Mouse (Mus musculus): ENCODE measurements around the gene Pak7. TPM values are rescaled to one million over a fixed set of nuclear protein-coding genes. Genes with fewer than 3 reads are reported as not detected.
A peak's percentile ranks its signal among the peaks of the same experiment; 100 is the strongest.

Gene Pak7
- polyA plus RNA-seq, 1 experiment from 2014 or later = not detected

DNA sequence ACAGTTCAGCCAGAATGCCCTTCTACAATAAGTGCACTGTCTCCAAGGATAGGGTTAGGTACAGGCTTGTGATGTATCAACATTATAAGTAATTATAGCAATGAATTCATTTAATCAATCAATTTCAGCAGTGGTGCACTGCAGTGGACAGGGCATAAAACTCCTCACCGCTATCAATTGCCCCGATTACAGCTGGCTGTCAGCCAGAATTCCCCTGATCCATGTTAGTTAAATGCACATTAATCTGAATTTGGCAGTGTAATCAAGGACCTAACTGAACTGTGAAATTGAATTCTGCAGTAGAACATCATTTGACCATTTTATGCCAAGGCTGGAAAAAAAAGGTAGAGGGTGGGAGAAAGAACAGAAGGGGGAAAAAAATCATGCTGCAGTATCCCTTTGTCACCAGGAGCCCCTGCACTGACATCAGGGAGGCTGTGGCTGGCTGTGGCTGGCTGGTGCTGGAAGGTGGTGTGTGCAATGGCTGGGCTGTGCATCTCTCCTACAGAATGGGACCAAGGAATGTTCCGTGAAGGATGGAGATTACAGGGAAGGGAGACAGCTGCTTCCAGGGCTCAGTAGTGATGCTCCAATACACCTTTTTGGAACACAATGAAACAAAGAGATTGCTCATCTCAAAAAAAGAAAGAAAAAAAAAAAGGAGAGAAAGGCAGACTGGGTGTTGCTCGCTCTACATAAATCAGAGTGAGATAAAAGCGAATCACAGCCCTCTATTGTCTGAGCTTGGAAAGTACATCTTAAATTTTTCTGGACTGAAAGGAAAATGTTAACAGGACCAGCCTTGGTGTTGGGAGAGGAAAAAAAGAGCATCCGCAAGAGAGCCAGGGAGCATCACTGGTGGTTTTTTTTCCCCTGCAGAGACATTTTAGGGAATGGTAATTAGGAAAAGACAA is 279.4 kb downstream of the Pak7 start:
- TF ChIP-seq CTCF (IDR thresholded peaks at IDR 0.05) = no peak
- ChIA-PET POLR2A (no interaction called here), CTCF (interaction anchor here (1.3 kb wide), 1 partner anchor 18 kb away, joined by 3 read pairs; no protein-coding TSS in a partner anchor)
- peaks cover 42% of the 10 kb centered on the region for H3K27me3 ChIP-seq
- in situ Hi-C loops (cut with MboI; ENCODE audit: low pct_unique_long_range_greater_than_20kb) = no loop called here
- ATAC-seq (no peak), DNase-seq (ENCODE audit: low read depth, low spot score) (no peak)

DNA sequence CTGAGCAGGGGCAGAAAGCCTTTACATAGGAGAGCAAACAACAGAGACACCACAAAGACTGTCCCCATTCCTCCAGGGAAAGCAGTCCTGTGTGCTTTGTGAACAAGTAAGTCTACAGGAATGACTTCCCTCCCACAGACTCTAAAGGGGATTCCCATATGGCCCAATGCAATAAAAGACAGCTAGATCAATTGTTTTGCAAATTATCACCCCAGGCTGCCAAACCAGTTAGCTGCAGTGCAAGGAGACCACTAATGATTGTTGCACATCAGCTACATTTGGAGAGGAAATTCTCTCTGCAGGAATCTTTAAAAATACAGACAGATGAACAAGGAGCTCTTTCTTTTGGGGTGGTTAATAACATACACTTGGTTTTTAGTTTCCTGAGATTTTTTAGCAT is 280.2 kb downstream of the Pak7 start:
- in situ Hi-C loops (cut with MboI; ENCODE audit: low pct_unique_long_range_greater_than_20kb) = no loop called here
- ATAC-seq (no peak), DNase-seq (ENCODE audit: low read depth, low spot score) (no peak)

DNA sequence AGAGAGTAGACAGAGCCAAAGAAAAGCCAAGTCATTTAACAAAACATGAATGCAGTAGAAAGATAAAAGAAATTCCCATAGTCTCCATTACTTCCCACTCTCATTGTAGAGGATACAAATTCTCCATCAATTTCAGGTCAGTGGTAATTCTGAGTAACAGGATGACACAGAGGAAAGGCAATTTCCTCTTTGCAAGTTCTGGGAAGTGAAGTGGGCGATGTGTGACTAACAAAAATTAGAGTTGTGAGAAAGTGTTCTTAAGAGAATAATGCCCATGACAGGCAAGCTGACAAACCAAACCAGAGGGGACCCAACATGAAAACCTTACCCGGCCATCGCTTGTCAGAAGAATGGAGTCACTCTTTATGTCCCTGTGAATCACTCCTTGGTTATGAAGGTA is 290.6 kb downstream of the Pak7 start:
- ChIA-PET CTCF (no interaction called here), POLR2A (no interaction called here)
- in situ Hi-C loops (cut with MboI; ENCODE audit: low pct_unique_long_range_greater_than_20kb) = no loop called here
- DNase-seq (ENCODE audit: low read depth, low spot score) = no peak
- ATAC-seq = no peak
- TF ChIP-seq CTCF (IDR thresholded peaks at IDR 0.05) = no peak
- H3K27me3 ChIP-seq = peaks cover 27% of the 10 kb centered on the region

More for the DNA sequence above, 280.2 kb downstream of the Pak7 start:
- TF ChIP-seq CTCF (IDR thresholded peaks at IDR 0.05) = no peak
- ChIA-PET POLR2A (no interaction called here), CTCF (no interaction called here)
- peaks cover 42% of the 10 kb centered on the region for H3K27me3 ChIP-seq

DNA sequence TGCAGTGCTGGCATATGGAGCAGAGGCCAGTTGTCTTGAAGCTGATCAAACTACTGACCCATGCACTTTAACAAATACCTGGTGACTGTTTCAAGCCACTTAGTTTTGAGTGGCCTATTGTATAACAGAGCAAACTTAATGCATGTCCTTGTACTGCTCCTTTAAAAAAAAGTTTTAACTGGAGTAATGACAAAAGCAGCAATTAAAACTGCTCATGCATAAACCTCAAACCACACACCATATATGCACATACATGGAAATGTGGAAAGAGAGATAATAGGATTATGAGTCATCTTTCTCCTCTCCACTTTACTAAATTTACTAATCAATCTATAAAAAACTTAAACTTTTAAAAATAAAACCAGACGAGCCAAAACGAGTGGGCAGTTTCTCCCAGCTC is 291.8 kb downstream of the Pak7 start:
- in situ Hi-C loops (cut with MboI; ENCODE audit: low pct_unique_long_range_greater_than_20kb) = no loop called here
- POLR2A ChIA-PET = no interaction called here
- no peak for ATAC-seq
- CTCF ChIA-PET = no interaction called here
- DNase-seq (ENCODE audit: low read depth, low spot score) = peak; percentile 3
- no peak for TF ChIP-seq CTCF (IDR thresholded peaks at IDR 0.05)
- peaks cover 34% of the 10 kb centered on the region for H3K27me3 ChIP-seq

DNA sequence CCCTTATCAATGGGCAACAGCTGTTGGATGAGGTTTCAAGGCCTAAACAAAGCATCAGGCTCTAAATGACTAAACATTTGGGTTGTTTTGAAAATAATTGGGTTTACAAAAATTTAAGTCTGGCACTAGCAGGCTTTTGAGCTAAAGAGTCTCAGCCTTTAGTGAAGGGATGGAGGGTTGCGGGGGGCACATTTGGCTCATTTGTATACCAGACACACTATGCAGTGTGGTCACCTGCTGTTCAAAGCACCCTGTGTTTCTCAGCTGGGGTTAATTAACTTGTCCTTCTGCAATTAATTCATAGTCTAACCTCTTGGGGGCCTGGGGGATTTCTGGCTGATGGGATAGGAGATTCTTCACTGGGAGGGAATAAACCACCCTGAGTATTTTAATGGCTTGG is 323.4 kb downstream of the Pak7 start:
- TF ChIP-seq CTCF (IDR thresholded peaks at IDR 0.05) = no peak
- POLR2A ChIA-PET = no interaction called here
- H3K27me3 ChIP-seq = peaks cover 52% of the 10 kb centered on the region
- in situ Hi-C loops (cut with MboI; ENCODE audit: low pct_unique_long_range_greater_than_20kb) = no loop called here
- CTCF ChIA-PET = no interaction called here
- ATAC-seq = no peak
- DNase-seq (ENCODE audit: low read depth, low spot score) = no peak

DNA sequence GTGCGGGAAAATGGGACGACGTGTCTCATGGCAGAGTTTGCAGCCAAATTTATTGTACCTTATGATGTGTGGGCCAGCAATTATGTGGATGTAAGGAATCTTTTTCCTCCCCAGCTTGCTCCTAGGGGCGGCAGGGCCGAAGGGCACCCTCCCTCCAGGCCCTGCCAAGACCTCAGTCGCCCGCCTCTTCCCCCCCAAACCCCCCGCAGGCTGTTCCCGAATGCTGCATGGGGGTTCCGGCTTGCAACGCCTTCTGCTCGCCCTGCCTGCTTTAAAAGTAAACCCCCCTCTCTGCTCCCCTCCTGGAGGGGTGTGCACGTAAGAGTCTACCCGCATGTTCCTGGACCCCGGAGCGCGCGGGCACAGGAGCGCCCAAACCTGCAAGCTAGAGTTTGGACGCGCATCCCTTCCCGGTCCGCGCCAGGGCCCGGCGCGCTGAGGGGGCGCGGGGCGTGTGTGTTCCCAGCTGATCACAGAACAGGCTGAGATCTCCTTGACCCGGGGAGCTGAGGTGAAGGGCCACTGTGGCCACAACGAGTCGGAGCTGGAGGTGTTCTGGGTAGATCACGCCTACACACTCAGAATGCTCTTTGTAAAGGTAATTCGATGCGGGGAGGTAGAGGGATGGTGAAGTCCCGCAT is 328.6 kb downstream of the Pak7 start:
- H3K27me3 ChIP-seq = peaks cover 76% of the 10 kb centered on the region
- POLR2A ChIA-PET = no interaction called here
- ATAC-seq = no peak

DNA sequence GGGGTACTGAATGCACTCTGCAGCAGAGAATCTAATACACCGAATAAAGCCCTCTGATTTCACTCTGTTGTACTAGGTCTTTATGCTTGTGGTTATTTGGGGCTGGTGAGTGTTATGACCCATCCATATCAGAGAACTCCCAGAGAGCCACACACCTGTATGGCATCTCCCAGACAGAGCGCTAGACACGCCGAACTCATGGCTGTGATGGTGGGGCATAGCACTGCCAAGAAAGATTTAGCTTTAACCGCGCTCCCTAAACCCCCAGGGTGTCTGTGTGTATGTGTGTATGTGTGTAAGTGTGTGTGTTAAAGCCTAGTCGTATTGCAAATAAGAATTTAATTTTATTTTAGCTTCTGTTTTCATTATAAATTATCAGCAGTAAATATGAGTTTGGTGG is 329.4 kb downstream of the Pak7 start:
- ATAC-seq (no peak), DNase-seq (ENCODE audit: low read depth, low spot score) (no peak)
- ChIA-PET CTCF (interaction anchor here (0.8 kb wide), 1 partner anchor 19 kb away, joined by 3 read pairs; no protein-coding TSS in a partner anchor), POLR2A (no interaction called here)
- in situ Hi-C loops (cut with MboI; ENCODE audit: low pct_unique_long_range_greater_than_20kb) = no loop called here
- H3K27me3 ChIP-seq = peaks cover 78% of the 10 kb centered on the region
- no peak for TF ChIP-seq CTCF (IDR thresholded peaks at IDR 0.05)

More for the DNA sequence above, 328.6 kb downstream of the Pak7 start:
- TF ChIP-seq CTCF (IDR thresholded peaks at IDR 0.05) = no peak
- CTCF ChIA-PET = no interaction called here
- in situ Hi-C loops (cut with MboI; ENCODE audit: low pct_unique_long_range_greater_than_20kb) = no loop called here
- DNase-seq (ENCODE audit: low read depth, low spot score) = no peak

DNA sequence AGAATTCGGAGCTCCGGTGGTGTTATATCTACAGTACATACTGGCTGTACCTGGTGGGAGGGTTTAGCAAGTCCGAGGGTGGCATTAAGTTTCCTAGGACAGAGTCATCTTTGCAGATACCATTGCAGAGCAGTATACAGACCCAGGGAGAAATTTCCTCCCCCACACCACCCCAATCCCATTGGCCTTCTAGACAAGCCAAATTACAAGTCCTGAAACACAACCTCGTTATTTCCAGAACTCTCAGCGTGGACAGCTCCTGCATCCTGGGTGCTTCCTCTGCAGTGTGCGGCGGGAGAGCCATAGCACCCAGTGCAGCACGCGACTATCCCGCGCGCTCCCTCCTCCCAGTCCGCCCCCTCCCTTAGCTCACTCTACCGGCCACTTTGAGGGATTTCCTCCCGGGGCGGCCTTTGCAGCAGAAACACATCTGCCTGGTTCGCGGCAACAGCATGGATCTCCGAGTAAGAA is 329.9 kb downstream of the Pak7 start:
- in situ Hi-C loops (cut with MboI; ENCODE audit: low pct_unique_long_range_greater_than_20kb) = no loop called here
- DNase-seq (ENCODE audit: low read depth, low spot score) (no peak), ATAC-seq (no peak)
- peaks cover 82% of the 10 kb centered on the region for H3K27me3 ChIP-seq
- POLR2A ChIA-PET = no interaction called here
- CTCF ChIA-PET = interaction anchor here (0.8 kb wide), 1 partner anchor 19 kb away, joined by 3 read pairs; no protein-coding TSS in a partner anchor
- TF ChIP-seq CTCF (IDR thresholded peaks at IDR 0.05) = no peak

DNA sequence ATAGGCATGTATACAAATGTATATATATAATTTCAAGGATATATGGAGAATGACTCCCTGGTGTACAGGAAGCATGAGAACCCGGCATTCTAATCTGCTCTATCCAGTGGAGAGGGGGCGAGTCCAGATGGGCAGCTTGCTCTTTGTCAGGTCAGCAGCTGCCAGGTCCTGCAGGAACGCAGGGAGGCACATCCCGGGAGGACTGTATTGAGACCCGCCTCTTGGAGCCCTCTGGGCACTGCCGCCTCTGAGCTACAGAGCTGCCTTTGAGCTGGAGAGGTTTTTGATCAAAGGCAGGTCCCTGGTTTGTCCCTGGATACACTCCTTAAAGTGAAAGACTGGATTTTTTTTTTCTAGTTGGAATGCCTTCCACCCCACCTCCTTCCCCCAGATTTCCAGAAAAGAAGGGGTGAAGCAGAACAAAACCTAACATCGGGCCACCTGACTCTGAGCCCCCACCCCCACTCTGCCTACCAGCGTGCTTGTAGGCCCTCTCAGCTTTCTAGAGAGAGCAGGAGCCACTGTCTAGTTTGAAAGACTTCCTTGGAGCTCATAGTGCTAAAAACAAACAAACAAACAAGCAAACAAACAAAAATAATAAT is 336.0 kb downstream of the Pak7 start, which contains the start of gene Lamp5:
Gene Lamp5 (plus strand): TSS at position 552 of the 602 bp plus-strand sequence.
- H3K27me3 ChIP-seq = peaks cover 33% of the 10 kb centered on the region
- ATAC-seq (no peak), DNase-seq (ENCODE audit: low read depth, low spot score) (no peak)
- POLR2A ChIA-PET = interaction anchor here (0.6 kb wide), 1 partner anchor 72 kb away, joined by 3 read pairs; no protein-coding TSS in a partner anchor
- TF ChIP-seq CTCF (IDR thresholded peaks at IDR 0.05) = no peak
- in situ Hi-C loops (cut with MboI; ENCODE audit: low pct_unique_long_range_greater_than_20kb) = no loop called here
- CTCF ChIA-PET = no interaction called here

DNA sequence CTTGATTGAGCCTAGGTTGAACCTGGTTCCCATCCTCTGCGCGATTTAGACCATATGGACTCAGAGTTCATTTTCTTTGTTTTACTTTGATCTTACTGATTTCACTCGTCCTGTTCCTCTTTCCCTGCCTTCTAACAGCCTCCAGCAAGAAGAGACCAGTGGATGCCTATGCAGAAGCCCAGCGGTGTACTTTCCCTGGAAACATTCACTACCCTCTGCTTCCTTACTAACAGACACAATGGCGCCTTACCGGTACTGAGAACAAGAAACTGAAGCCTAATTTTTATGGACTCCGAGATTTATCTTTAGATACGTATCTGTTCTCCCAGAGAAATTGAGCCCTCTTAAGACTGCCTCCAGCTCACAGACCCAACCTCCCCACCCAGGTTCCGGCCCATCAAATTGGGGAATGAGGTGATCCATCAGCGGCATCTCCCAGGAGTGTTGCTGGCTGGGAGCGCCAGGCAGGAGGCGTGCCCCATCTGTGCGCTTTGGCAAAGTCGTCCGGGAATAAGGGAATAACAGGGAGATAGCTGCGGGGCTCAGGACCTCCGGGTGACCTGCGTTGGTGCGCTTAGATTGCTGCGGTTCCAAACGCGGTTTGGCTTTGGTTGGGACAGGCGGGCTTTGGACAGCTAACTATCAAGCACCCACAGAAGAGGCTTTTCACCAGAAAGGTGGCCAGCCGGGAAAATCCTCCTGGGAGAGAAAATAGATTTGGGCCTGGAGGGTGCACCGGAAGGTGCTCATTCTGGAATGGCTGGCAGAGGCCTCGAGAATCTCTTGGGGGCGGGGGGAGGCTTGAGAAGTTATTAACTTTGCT is 336.8 kb downstream of the Pak7 start:
- ChIA-PET POLR2A (no interaction called here), CTCF (no interaction called here)
- ATAC-seq = no peak

More for the DNA sequence above, 336.8 kb downstream of the Pak7 start:
- no peak for TF ChIP-seq CTCF (IDR thresholded peaks at IDR 0.05)
- in situ Hi-C loops (cut with MboI; ENCODE audit: low pct_unique_long_range_greater_than_20kb) = no loop called here
- no peak for DNase-seq (ENCODE audit: low read depth, low spot score)
- peaks cover 28% of the 10 kb centered on the region for H3K27me3 ChIP-seq
